Mouse (Mus musculus) embryo, embryonic 10.5 days (tissue): Measurements from ENCODE around the gene Ifna6.

Experiments used
- DNase-seq: peaks from one replicate; pipeline ENCODE4 v3.0.0-alpha.2; 2015; ENCODE audit warnings: low spot score

Ifna6 gene

DNA sequence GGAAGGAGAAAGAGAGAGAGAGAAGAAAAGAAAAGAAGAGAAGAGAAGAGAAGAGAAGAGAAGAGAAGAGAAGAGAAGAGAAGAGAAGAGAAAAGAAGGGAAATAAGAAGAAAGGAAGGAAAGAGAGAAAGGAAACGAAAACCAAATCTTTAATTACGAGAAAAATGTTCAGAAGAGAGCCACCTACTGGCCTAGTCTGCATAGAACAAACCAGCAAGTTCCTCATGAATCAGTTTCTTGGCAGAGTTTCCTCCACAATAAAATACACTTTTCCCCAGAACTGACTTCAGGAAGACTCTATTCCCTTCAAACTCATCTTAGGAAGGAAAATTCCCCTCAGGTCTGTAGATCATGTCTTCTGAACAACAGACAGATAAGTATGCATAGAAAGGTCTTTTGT, 18.1 kb downstream of the Ifna6 start:
- DNase-seq = no peak

DNA sequence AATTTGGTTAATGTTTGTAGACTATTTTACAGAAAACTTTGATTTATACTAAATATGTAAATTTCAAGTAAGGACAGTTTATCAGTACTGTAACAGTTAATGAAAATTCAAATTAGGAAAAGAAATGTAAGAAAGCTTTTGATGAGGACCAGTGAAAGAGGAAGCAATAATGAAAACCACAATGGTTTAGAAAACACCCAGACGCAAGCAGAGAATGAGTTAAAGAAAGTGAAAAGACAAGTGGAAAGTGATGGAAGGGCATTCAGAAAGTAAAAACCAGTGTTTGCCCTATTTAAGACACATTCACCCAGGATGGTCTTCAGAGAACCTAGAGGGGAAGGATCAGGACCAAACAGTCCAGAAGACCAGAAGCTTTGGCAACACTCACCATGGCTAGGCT, 22.5 kb downstream of the Ifna6 start, which contains the start of gene Ifna1:
Gene Ifna1, plus strand, starts transcription at position 390 of the 400 bp plus-strand sequence.
- no peak for DNase-seq

GRCm38 (mm10) chr4:88851026-88851763, 24.0 kb downstream of the Ifna6 start:
- DNase-seq = no peak

GRCm38 (mm10) chr4:88859214-88859613, 32.0 kb downstream of the Ifna6 start:
- DNase-seq = no peak

GRCm38 (mm10) chr4:88863309-88863708, 36.1 kb downstream of the Ifna6 start:
- peak; percentile 51 for DNase-seq

DNA sequence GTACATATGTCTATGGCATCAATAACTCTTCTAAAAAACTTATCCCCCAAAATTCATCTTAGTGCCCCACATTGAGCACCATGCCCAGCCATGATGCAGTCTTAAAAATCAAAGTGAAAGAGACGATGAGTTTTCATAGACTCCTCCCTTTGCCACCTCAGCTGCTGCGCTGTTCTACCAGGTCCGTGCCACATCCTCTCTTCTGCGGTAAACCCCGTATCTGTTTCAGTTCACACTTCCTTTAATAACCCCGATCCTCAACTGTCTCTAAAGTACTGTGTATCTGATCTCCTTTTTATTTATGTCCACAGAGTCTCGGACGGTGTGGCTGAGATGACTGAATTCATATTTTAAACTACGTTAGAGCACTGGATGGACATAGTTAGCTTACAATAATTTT, 37.4 kb downstream of the Ifna6 start:
- DNase-seq = no peak

DNA sequence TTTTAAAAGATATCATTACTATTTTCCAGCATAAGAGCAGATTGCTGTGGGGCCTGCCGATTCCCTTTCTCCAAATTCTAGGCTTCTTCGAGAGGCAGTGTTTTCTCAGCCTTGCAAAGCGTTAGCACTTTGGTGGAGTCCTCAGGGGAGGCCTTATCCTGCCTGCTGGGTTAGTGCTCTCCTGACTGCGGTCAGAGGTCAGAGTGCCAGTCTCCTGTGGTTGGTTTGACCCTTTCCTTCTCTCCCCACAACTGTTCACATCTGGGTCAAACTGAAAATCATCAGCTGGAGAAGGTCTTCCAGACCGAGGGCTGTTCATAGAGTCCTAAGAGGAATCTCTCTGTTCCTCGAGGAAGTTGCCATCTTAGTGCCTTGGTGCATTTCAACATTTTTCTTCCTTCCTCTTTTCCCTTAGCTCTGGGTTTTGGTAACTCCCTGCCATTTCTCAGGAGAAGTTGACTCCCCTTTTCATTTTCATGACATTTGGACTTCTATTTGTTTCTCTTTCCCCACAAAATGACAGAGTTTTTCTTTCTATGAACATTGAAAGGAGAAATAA, 37.9 kb downstream of the Ifna6 start:
- DNase-seq = no peak

- peak; percentile 90 for DNase-seq
Observed at GRCm38 (mm10) chr4:88867366-88867925, 40.2 kb downstream of the Ifna6 start.

- DNase-seq = peak; percentile 66
Observed at GRCm38 (mm10) chr4:88867926-88868911, 41.0 kb downstream of the Ifna6 start.

- peak; percentile 84 for DNase-seq
Observed at GRCm38 (mm10) chr4:88872691-88873090, 45.5 kb downstream of the Ifna6 start.

DNA sequence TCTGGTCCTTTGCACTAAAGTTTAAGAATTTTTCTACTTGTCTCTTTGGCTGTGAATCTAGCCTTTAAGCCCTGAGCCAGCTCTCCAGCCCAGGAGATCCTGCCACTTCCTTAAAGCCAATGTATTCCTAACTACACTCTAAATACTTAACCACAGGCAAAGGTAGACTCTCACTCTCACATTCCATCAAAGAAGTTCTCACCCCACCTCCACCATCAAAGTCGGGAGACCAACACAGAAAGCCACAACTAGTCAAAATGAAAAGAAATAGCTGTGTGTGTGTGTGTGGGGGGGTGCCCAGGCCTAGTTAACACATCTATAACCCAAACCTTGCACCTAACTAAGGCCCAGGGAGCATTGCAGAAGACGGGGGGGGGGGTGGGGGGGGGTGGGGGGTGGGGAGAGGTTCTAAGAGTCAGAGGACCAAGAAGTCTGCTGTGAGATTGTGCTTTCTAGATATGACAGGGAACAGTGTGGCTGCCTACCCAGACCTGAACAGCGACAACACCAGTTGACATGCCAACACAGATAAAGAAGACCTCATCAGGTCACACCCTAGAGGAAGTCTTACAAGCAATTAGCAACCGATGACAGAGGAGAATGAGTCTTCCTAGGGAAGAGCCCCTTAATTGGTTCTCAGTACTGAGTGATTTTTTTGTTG, 48.3 kb downstream of the Ifna6 start:
- DNase-seq = no peak

GRCm38 (mm10) chr4:88876520-88876919, 49.3 kb downstream of the Ifna6 start:
- no peak for DNase-seq
